ENCODE assay signal across 8 mouse cellular contexts in genomic region chr6:83867598-83868585, GRCm38 (mm10). TPM values are rescaled to one million over a fixed set of nuclear protein-coding genes. Genes with fewer than 3 reads are reported as not detected.
A peak's percentile ranks its signal among the peaks of the same experiment; 100 is the strongest.
DNase-seq lines count a peak whose midpoint lies in the region; ATAC-seq and TF ChIP-seq lines count a peak whose summit lies in the region.

No protein-coding gene starts in this region.

- H3K27me3 ChIP-seq in forebrain, embryonic 10.5 days (ENCODE audit: poor library complexity, severe bottlenecking) = peaks cover 30% of the 10 kb centered on the region
- H3K27me3 ChIP-seq in heart, embryonic 14.5 days (ENCODE audit: control insufficient read depth, insufficient read depth, low read length) = no peaks in the 10 kb centered on the region
- no peaks in the 10 kb centered on the region for H3K27me3 ChIP-seq in liver, embryonic 16.5 days (ENCODE audit: control insufficient read depth, insufficient read depth, low read depth, low read length)
- peaks cover 15% of the 10 kb centered on the region for H3K27me3 ChIP-seq in neural tube, embryonic 13.5 days
- no peaks in the 10 kb centered on the region for H3K27me3 ChIP-seq in testis, adult 2 months (ENCODE audit: control insufficient read depth, insufficient read depth, low read length)

- peaks cover 20% of the 10 kb centered on the region for H3K4me1 ChIP-seq in forebrain, embryonic 10.5 days
- peaks cover 3 to 6% of the 10 kb centered on the region in 2 experiments; a peak in 3 of 4 replicates for H3K4me1 ChIP-seq in heart, embryonic 14.5 days (ENCODE audit: control insufficient read depth in 2 of 2, insufficient read depth in 2 of 2, low read length in 2 of 2)
- peaks cover 12% of the 10 kb centered on the region for H3K4me1 ChIP-seq in liver, embryonic 16.5 days (ENCODE audit: control insufficient read depth, low read depth, low read length)
- peaks cover 10% of the 10 kb centered on the region; the same call in 1 of the 2 replicates for H3K4me1 ChIP-seq in neural tube, embryonic 13.5 days (replicated peaks)
- H3K4me1 ChIP-seq in testis, adult 2 months (ENCODE audit: control insufficient read depth, insufficient read depth, low read length) = peaks cover 8% of the 10 kb centered on the region

- peak overlapping the region; percentile 79 for H3K9ac ChIP-seq in heart, embryonic 14.5 days (ENCODE audit: low read length)
- peak overlapping the region; percentile 73 for H3K9ac ChIP-seq in liver, embryonic 16.5 days (ENCODE audit: low read depth, low read length)
- H3K9ac ChIP-seq in neural tube, embryonic 13.5 days = peak overlapping the region; percentile 74

- DNase-seq in brain, embryonic 14.5 days (ENCODE audit: low read depth) = peak; percentile 71
- DNase-seq in forebrain, embryonic 10.5 days (ENCODE audit: extremely low spot score, low spot score) = peak; percentile 31
- peak; percentile 59 for DNase-seq in kidney, postnatal 14 days

- no peaks in the 10 kb centered on the region for H3K36me3 ChIP-seq in forebrain, embryonic 10.5 days (replicated peaks)
- H3K36me3 ChIP-seq in heart, embryonic 14.5 days (ENCODE audit: control insufficient read depth, insufficient read depth, low read length) = no peaks in the 10 kb centered on the region
- H3K36me3 ChIP-seq in liver, embryonic 16.5 days (ENCODE audit: control insufficient read depth, insufficient read depth) = no peaks in the 10 kb centered on the region
- H3K36me3 ChIP-seq in neural tube, embryonic 13.5 days = no peaks in the 10 kb centered on the region
- no peaks in the 10 kb centered on the region for H3K36me3 ChIP-seq in testis, adult 2 months (ENCODE audit: control insufficient read depth, insufficient read depth, low read length)

- TF ChIP-seq CTCF in brain, embryonic 14.5 days (IDR thresholded peaks at IDR 0.05; ENCODE audit: borderline replicate concordance, extremely low read depth, insufficient read depth, insufficient read length) = no peak
- no peak for TF ChIP-seq CTCF in testis, adult 2 months (IDR thresholded peaks at IDR 0.05; ENCODE audit: control insufficient read depth, insufficient read depth, insufficient replicate concordance, low read depth, low read length)

- no peak for TF ChIP-seq POLR2A in brain, embryonic 14.5 days (IDR thresholded peaks at IDR 0.05; ENCODE audit: borderline replicate concordance, extremely low read depth, insufficient read depth, insufficient read length, poor library complexity, severe bottlenecking)
- TF ChIP-seq POLR2A in testis, adult 2 months (IDR thresholded peaks at IDR 0.05; ENCODE audit: control insufficient read depth, low read depth, low read length) = peak; percentile 28; the same call in 1 of the 2 replicates

- H3K9me3 ChIP-seq in forebrain, embryonic 10.5 days = no peaks in the 10 kb centered on the region
- no peaks in the 10 kb centered on the region for H3K9me3 ChIP-seq in heart, embryonic 14.5 days (ENCODE audit: control insufficient read depth, low read length)
- no peaks in the 10 kb centered on the region for H3K9me3 ChIP-seq in liver, embryonic 16.5 days (replicated peaks; ENCODE audit: control insufficient read depth, low read length)
- no peaks in the 10 kb centered on the region for H3K9me3 ChIP-seq in neural tube, embryonic 13.5 days

- peak overlapping the region; percentile 75 for H3K4me3 ChIP-seq in forebrain, embryonic 10.5 days
- H3K4me3 ChIP-seq in heart, embryonic 14.5 days (ENCODE audit: control insufficient read depth in 1 of 2, insufficient read depth in 1 of 2, low read depth in 1 of 2, low read length in 2 of 2) = peak overlapping the region; percentile 67 to 71
- peak overlapping the region; percentile 77 for H3K4me3 ChIP-seq in liver, embryonic 16.5 days (ENCODE audit: low read depth, low read length)
- peak overlapping the region; percentile 73 for H3K4me3 ChIP-seq in neural tube, embryonic 13.5 days
- peak overlapping the region; percentile 97 for H3K4me3 ChIP-seq in testis, adult 2 months (ENCODE audit: control insufficient read depth, low read depth, low read length)

- peak overlapping the region; percentile 95 for H3K4me2 ChIP-seq in heart, embryonic 14.5 days (ENCODE audit: low read length)
- H3K4me2 ChIP-seq in liver, embryonic 16.5 days (ENCODE audit: low read depth, low read length) = peak overlapping the region; percentile 99
- peak overlapping the region; percentile 98 for H3K4me2 ChIP-seq in neural tube, embryonic 13.5 days

- H3K27ac ChIP-seq in forebrain, embryonic 10.5 days = peak overlapping the region; percentile 82; the same call in 1 of the 2 replicates
- peak overlapping the region; percentile 75 to 91 for H3K27ac ChIP-seq in heart, embryonic 14.5 days (replicated peaks in 1 of 2; ENCODE audit: control insufficient read depth in 1 of 2, insufficient read depth in 1 of 2, low read depth in 2 of 2, low read length in 2 of 2)
- H3K27ac ChIP-seq in liver, embryonic 16.5 days (ENCODE audit: low read length) = peak overlapping the region; percentile 41
- H3K27ac ChIP-seq in neural tube, embryonic 13.5 days (replicated peaks) = no peak overlapping the region
- peak overlapping the region; percentile 85 for H3K27ac ChIP-seq in testis, adult 2 months (ENCODE audit: control insufficient read depth, insufficient read depth, low read depth, low read length)

- 3% methylated on average over 19 of the region's 19 CpGs for WGBS in forebrain, embryonic 10.5 days
- 1% methylated on average over 19 of the region's 19 CpGs for WGBS in heart, embryonic 14.5 days
- 3% methylated on average over 19 of the region's 19 CpGs for WGBS in liver, embryonic 16.5 days (ENCODE audit: insufficient replicate concordance)
- 4% methylated on average over 19 of the region's 19 CpGs for WGBS in neural tube, embryonic 13.5 days

- peak; percentile 5 for ATAC-seq in CD4-positive, CD25-positive, alpha-beta regulatory T cell, adult 4 months
- ATAC-seq in heart, embryonic 14.5 days (ENCODE audit: insufficient number of reproducible peaks, insufficient read depth, low FRiP score, low read depth) = peak; percentile 83
- ATAC-seq in liver, embryonic 16.5 days (ENCODE audit: low read depth) = peak; percentile 49
- 0 out of 2 replicates have a peak, but pooled peaks have one; percentile 45 for ATAC-seq in neural tube, embryonic 13.5 days (ENCODE audit: low read depth)

RNA-seq across cellular contexts. Expression of gene Zfp638, which starts 1.0 kb away (rescaled TPM):
- polyA plus RNA-seq in CD4-positive, CD25-positive, alpha-beta regulatory T cell, adult 4 months (2017; shearing (Covaris generic)) = 100 to 1,000 TPM; 143 to 164 TPM
- 62.6 and 75.9 TPM in 2 replicates for polyA plus RNA-seq in brain, embryonic 14.5 days (2012; rRNA removed)
- polyA plus RNA-seq in forebrain, embryonic 10.5 days (2016; fragmentation: Nextera tagmentation; extraction: Ambion mirVana) = 69.9 and 74.9 TPM in 2 replicates
- polyA plus RNA-seq in heart, embryonic 14.5 days (2014; fragmentation: Nextera tagmentation; extraction: Ambion mirVana) = 51.1 and 52.3 TPM in 2 replicates
- 14.5 and 15.1 TPM in 2 replicates for polyA plus RNA-seq in liver, embryonic 16.5 days (2015; fragmentation: Nextera tagmentation; extraction: Ambion mirVana)
- 77.2 and 84.7 TPM in 2 replicates for polyA plus RNA-seq in neural tube, embryonic 13.5 days (2015; fragmentation: Nextera tagmentation; extraction: Ambion mirVana)
- polyA plus RNA-seq in testis, adult 2 months (2012; rRNA removed) = 10.3 and 12.6 TPM in 2 replicates

RNA-seq across cellular contexts. Expression of gene Paip2b, which starts 36.4 kb away (rescaled TPM):
- 10 to 100 TPM; 18.5 to 36.3 TPM for polyA plus RNA-seq in CD4-positive, CD25-positive, alpha-beta regulatory T cell, adult 4 months (2017; shearing (Covaris generic))
- polyA plus RNA-seq in brain, embryonic 14.5 days (2012; rRNA removed) = 49.4 and 50.8 TPM in 2 replicates
- polyA plus RNA-seq in forebrain, embryonic 10.5 days (2016; fragmentation: Nextera tagmentation; extraction: Ambion mirVana) = 21.3 and 22.7 TPM in 2 replicates
- polyA plus RNA-seq in heart, embryonic 14.5 days (2014; fragmentation: Nextera tagmentation; extraction: Ambion mirVana) = 11.1 and 14.9 TPM in 2 replicates
- 3.5 and 4.2 TPM in 2 replicates for polyA plus RNA-seq in liver, embryonic 16.5 days (2015; fragmentation: Nextera tagmentation; extraction: Ambion mirVana)
- 23.2 and 23.9 TPM in 2 replicates for polyA plus RNA-seq in neural tube, embryonic 13.5 days (2015; fragmentation: Nextera tagmentation; extraction: Ambion mirVana)
- 54.0 and 54.4 TPM in 2 replicates for polyA plus RNA-seq in testis, adult 2 months (2012; rRNA removed)

Comparison
In these comparisons a context has a peak if more than half of its experiments do, and no peak if none do; other contexts are left out.
1. ATAC-seq: peak in every context shown above with its lines; median percentile 83 in heart, embryonic 14.5 days; 49 in liver, embryonic 16.5 days; 45 in neural tube, embryonic 13.5 days; 5 in CD4-positive, CD25-positive, alpha-beta regulatory T cell, adult 4 months.